Mouse (Mus musculus): ENCODE results near the gene Jhy.

Jhy gene

GRCm38 (mm10) chr9:40963586-40964417 lies at the start of gene Jhy:
Jhy (minus strand) TSS chr9:40964118.
- no peak for DNase-seq (ENCODE audit: low spot score)

GRCm38 (mm10) chr9:41012456-41012855 lies 48.5 kb upstream of the Jhy start:
- no peak for DNase-seq (ENCODE audit: low spot score)

- no peak for DNase-seq (ENCODE audit: low spot score)
Measured at GRCm38 (mm10) chr9:41011512-41012436, 47.9 kb upstream of the Jhy start.

DNA sequence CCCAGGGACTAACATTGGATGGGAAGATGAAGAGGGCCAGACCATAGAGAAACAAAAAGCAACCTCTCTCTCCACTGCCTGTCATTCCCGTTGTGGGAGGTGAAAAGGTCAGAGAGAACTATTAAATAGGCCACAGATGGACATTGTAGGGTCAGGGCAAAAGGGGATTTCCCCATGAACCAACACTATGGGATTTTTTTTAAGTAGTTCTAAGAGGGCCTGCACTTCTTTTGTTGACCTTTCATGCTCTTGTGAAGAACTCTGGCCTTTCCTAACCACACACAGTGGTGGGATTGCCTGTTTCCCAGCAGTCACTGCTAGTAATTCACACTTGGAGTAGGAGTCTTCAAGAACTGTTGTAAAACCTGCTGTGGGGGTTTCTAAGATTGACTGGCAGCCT lies 43.9 kb upstream of the Jhy start:
- DNase-seq (ENCODE audit: low spot score) = no peak

DNA sequence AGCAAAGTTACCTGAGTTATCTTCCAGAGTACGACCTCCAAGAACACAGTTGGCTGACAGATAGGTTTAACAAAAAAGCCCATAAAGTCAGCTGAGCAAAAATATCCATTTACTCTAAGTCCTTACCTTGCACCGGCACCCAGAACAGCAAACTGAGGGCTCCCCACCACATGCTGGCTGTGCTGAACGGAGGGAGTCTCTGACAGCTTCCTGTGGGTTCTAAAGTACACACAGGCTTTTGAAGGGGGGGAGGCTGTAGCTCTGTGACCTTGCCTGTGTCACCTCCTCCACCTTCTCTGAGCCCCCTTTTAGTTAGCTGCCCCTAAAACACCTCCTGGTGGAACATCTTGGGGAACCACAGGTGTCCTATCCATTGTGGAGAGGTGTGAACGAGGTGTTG lies 40.5 kb upstream of the Jhy start, which contains the start of gene Crtam:
Crtam (minus strand) TSS at position 214 of the 400 bp plus-strand sequence.
- no peak for DNase-seq (ENCODE audit: low spot score)

DNA sequence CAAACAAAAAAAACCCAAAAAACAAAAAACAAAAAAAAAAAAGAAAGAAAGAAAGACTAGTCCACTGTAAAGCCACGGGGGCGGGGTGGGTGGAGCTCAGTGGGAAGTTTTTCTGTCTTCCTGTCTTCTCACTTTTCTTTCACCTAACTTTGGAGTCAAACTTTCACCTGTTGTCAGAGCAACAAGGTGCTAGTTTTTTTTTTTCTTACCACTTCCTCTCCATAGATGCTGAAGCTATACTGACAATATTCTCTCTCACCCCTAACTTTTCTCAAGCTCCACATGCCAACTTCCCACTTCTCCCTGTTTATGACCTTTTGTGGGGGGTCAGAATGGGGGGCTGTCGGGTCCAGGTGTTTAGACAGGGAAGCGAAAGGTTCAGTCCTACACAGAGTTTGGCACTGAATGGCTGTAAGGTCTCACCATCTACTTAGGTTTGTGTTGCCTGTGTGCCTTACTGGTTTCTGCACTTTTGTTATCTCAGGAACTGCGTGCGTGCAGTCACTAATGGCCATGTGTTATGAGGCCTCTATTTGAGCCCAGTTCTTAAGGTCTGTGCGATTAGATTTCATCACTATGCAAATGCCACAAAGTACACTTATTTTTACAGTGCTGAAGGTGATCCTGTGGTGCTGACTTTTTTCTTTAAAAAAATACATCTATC lies 33.3 kb upstream of the Jhy start:
- DNase-seq (ENCODE audit: low spot score) = no peak

GRCm38 (mm10) chr9:40994075-40994474 lies 30.2 kb upstream of the Jhy start:
- DNase-seq (ENCODE audit: low spot score) = no peak

- no peak for DNase-seq (ENCODE audit: low spot score)
Measured at GRCm38 (mm10) chr9:40991511-40991910, 27.6 kb upstream of the Jhy start.

- peak; percentile 63 for DNase-seq (ENCODE audit: low spot score)
Measured at GRCm38 (mm10) chr9:40989940-40990588, 26.1 kb upstream of the Jhy start.

DNA sequence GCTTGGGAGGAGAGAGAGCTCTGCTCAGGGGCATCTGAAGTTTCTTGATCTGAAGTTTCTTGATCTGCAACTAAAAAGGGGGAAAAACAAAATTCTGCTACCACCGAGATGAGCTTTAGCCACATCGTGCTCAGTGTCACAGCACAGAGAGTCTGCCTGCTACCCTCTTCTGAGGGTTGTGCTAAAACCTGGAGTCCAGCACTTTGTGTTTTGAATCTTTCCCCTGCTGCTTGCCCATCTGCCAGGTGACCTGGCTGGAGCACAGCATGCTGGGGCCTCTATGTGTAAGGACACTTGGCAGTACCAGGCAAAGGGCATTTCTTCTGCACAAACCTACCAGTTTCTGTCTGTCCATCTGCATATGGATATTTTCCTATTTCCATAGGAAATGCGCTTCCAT lies 20.4 kb upstream of the Jhy start:
- no peak for DNase-seq (ENCODE audit: low spot score)

- no peak for DNase-seq (ENCODE audit: low spot score)
Measured at GRCm38 (mm10) chr9:40983758-40984157, 19.8 kb upstream of the Jhy start.

DNA sequence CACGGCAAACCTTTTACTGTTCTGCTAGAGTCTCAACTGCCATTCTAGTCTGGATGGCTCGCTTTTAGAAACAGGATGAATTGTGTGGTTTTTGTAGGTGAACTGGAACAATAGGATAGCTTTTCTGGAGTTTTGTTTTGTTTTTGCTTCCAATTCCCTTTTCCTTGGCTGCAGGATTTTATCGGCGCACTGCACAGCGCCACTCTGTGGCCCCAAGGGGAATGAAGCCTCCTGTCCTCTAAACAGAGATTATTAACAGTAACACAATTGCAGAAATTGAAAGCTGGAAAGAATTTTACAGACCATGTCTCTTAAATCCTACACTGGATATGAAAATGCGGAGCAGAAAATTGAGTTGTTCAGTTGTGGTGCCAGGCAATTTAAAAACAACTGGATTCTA lies 18.6 kb upstream of the Jhy start:
- DNase-seq (ENCODE audit: low spot score) = no peak

GRCm38 (mm10) chr9:40974042-40974801 lies 10.3 kb upstream of the Jhy start:
- no peak for DNase-seq (ENCODE audit: low spot score)

DNA sequence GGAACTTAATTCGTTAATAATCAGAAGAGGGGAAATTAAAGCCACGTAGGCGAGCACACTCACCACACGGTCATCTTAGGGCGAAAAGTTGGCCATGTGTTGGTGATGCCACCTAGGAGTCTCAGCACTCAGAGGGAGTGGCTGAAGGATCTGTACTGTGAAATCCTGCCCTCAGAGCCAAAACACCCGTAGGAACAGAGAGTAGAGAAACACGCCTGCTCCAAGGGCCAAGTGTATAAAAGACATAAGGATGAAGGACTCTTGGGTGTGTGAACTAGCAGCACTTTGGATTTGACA lies 448 bp upstream of the Jhy start:
- DNase-seq (ENCODE audit: low spot score) = no peak

DNA sequence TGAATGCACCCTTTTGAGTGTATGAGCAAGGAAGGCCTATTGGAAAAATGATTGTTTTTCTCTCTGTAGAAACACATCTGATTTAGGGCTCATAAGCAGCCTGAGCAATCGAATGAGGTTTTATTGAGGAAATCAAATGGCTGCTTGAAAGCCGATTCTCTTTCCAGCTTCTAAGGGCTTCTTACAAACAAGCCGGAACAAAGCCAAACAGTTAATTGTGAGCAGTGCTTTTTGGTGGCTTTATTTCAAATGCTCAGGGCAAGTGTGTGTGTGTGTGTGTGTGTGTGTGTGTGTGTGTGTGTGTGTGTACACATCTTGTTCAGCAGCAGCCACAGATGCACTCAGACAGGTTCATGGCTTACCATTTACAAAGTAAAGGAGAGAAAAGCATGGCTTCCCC lies 2.5 kb downstream of the Jhy start:
- no peak for DNase-seq (ENCODE audit: low spot score)

- DNase-seq (ENCODE audit: low spot score) = no peak
Measured at GRCm38 (mm10) chr9:40949039-40949615, 14.8 kb downstream of the Jhy start.

DNA sequence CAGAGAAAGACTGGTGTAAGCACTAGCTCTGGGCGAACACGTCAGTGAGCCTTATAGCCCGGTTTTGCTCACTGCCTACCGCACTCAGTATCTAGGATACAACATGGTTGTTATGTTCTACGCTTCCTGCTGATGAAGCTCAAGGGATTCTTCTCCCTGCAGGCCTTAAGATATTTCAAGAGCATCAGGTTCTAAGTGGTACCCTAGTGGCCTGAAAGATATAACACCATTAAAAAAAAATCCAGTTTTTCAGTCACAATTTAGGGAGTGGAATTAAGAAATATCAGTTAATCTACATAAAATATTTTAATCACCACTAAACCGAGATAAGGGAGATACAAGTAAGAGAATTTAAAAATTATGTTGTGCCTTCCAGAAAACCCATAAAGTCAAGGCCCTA lies 15.4 kb downstream of the Jhy start:
- DNase-seq (ENCODE audit: low spot score) = no peak

DNA sequence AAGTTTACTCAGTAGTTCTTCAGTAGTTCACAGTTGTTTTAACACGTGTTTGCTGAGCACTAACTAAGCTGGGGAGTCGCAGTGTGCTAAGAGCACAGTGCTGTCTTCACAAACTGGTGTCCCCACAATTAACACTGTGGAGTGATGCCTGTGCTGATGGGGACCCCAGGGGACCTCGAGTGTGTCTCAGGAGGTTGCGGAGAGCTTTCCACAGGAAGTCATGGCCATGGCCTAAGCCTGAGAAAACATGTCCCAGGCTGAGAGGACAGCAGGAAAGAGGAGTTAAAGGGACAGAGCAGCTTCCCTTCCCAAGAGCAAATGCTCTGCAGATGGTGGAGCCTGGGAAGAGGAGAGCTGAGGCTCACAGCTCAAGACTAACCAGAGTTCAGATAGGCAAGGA lies 16.8 kb downstream of the Jhy start:
- DNase-seq (ENCODE audit: low spot score) = no peak

- DNase-seq (ENCODE audit: low spot score) = no peak
Measured at GRCm38 (mm10) chr9:40937425-40937824, 26.5 kb downstream of the Jhy start.

DNA sequence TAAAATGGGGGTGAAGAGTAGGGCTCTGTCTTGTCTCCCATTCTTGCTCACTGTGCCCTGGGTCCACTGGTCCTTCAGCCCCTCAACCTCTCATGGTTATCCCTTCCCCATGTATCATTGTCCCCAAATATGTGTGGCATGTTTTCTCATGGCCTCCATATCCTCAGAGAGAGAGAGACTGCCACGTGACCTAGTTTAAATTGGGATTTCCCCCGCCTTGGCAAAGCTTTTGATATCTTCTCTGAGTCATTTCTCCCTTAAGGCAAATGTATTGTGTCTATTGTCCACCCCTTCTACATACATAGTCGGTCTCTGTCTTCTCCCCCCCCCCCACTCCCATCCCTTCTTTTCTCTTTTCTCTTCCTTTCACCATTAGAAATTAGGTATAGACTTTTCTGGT lies 30.6 kb downstream of the Jhy start:
- no peak for DNase-seq (ENCODE audit: low spot score)

DNA sequence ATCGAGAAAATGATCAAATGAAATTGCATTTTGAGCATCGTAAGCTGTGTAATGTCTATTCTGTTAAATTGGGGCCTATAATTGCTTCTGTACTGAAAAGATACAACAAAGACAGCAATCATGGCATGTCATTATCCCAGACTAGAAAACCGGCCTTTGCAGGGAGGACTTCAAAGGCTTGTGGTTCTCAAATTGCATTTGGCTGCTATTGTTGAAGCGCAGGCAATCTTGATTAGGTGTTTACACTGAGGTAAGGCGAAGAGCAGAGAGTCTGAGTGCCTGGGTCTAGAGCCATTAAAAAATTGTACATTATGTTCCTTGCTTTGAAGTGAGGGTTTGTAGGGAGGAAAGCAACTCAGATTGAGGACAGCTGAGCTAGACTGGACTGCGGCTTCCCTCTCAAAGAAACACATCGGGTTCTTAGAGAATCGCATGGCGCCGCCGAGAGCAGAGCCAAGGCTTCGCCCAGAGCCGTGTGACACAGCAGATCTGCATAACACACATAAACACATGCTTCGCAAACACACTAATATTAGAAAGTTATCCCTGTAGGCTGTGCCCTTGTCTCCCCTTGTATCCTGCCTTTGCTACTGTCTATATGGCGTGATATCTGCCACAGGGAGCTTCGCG lies 36.5 kb downstream of the Jhy start:
- no peak for DNase-seq (ENCODE audit: low spot score)

Measured in urinary bladder, postnatal 14 days (tissue).